Mouse (Mus musculus): ENCODE measurements at regions not wholly inside any gene's neighbourhood (a gene's known extent, or its start where the extent isn't known, plus 50 kb on each side); places are given as distances from the start of the nearest gene placed in this dataset.

DNA sequence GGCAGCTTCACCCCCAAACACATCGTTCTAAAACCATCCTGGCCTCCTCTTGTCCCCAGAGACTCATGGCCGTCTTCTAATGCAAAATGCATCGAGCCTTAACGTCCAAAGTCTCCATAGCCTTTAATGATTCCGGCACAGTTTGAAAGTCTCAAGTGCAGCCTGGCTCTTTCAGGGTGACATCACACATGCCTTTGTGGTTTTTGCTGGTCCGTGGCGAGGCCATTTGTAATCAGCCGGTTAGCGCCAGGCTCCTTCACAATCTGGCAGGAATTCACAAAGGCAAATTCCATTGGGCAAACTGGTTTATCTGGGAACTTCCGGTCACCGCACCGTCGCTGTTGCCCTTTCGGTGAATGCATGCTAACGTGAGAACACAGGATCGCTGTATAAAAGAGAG is 75.4 kb upstream of the Runx3 start:
- H3K4me2 ChIP-seq (ENCODE audit: low read length): no peak overlapping the region

GRCm38 (mm10) chr4:135046619-135047018 is 73.8 kb upstream of the Runx3 start:
- no peak overlapping the region for H3K4me2 ChIP-seq (ENCODE audit: low read length)
- no peaks in the 10 kb centered on the region for H3K9me3 ChIP-seq (replicated peaks; ENCODE audit: low read length)
- H3K36me3 ChIP-seq (ENCODE audit: insufficient read depth, low read length): no peaks in the 10 kb centered on the region
- DNase-seq (ENCODE audit: low spot score) (no peak), ATAC-seq (replicated peaks; ENCODE audit: low FRiP score, low read depth) (no peak)
- no peaks in the 10 kb centered on the region for H3K27me3 ChIP-seq (ENCODE audit: insufficient read depth, low read length)
- H3K4me3 ChIP-seq (replicated peaks; ENCODE audit: low read depth, low read length): no peak overlapping the region
- no peak overlapping the region for H3K9ac ChIP-seq (ENCODE audit: low read depth, low read length)
- 87% methylated on average over 7 of the region's 7 CpGs for WGBS
- no peak for TF ChIP-seq CTCF (IDR thresholded peaks at IDR 0.05; ENCODE audit: low read depth)
- H3K27ac ChIP-seq: no peak overlapping the region
- 0 out of 2 replicates have a peak, but pooled peaks cover 6% of the 10 kb centered on the region for H3K4me1 ChIP-seq (replicated peaks; ENCODE audit: insufficient read depth, low read length)

More for the DNA sequence above, 75.4 kb upstream of the Runx3 start:
- TF ChIP-seq CTCF (IDR thresholded peaks at IDR 0.05; ENCODE audit: low read depth): no peak
- DNase-seq (ENCODE audit: low spot score) (no peak), ATAC-seq (replicated peaks; ENCODE audit: low FRiP score, low read depth) (peak; percentile 47; the same call in 1 of the 2 replicates)
- H3K4me1 ChIP-seq (replicated peaks; ENCODE audit: insufficient read depth, low read length): 0 out of 2 replicates have a peak, but pooled peaks cover 6% of the 10 kb centered on the region
- H3K27ac ChIP-seq: no peak overlapping the region
- no peaks in the 10 kb centered on the region for H3K27me3 ChIP-seq (ENCODE audit: insufficient read depth, low read length)
- no peak overlapping the region for H3K9ac ChIP-seq (ENCODE audit: low read depth, low read length)
- 69% methylated on average over 16 of the region's 16 CpGs for WGBS
- no peaks in the 10 kb centered on the region for H3K9me3 ChIP-seq (replicated peaks; ENCODE audit: low read length)
- H3K36me3 ChIP-seq (ENCODE audit: insufficient read depth, low read length): no peaks in the 10 kb centered on the region
- H3K4me3 ChIP-seq (replicated peaks; ENCODE audit: low read depth, low read length): no peak overlapping the region

DNA sequence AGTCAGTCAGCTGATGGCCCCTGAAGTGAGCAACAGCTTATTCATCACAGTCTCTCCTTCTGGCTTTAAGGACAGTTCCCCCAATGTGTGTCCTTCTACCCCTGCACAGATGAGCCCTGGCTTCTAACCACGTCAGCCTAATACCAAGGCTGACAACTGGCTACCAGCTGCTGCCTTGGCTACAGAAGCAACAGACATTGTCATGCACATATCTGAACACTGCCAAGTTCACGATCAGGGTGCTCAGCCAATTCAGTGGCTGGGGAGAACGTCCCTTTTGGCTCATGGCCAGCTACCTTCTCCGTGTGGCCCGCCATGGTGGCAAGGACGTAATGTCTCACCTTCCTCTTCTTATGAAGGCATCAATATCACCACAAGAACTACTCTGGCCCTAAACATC is 73.2 kb upstream of the Runx3 start:
- ATAC-seq (replicated peaks; ENCODE audit: low FRiP score, low read depth) (no peak), DNase-seq (ENCODE audit: low spot score) (no peak)
- 83% methylated on average over 6 of the region's 6 CpGs for WGBS
- Histone ChIP-seq H3K9ac (ENCODE audit: low read depth, low read length) (no peak overlapping the region), H3K27ac (no peak overlapping the region), H3K4me2 (ENCODE audit: low read length) (no peak overlapping the region), H3K4me1 (replicated peaks; ENCODE audit: insufficient read depth, low read length) (0 out of 2 replicates have a peak, but pooled peaks cover 6% of the 10 kb centered on the region), H3K27me3 (ENCODE audit: insufficient read depth, low read length) (no peaks in the 10 kb centered on the region), H3K9me3 (replicated peaks; ENCODE audit: low read length) (no peaks in the 10 kb centered on the region), H3K4me3 (replicated peaks; ENCODE audit: low read depth, low read length) (no peak overlapping the region), H3K36me3 (ENCODE audit: insufficient read depth, low read length) (no peaks in the 10 kb centered on the region)
- TF ChIP-seq CTCF (IDR thresholded peaks at IDR 0.05; ENCODE audit: low read depth): no peak

DNA sequence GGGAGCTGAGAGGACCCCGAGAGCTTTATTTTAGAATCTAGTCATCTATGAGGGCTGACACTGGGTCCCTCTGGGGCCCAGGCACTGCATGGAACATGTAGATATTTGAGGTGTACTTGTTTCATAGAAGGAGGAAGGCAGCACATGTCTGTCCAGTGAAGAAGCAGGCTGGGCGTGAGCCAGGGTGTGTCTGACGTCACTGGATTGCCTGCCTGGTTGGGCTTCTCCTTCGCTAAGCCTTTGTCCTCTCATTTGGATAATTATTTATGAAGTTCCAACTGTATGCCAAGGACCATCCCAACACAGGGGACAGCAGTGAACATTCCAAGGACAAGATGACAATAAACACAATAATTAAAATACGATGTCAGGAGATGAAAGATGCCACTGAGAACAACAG is 72.7 kb upstream of the Runx3 start:
- 0 out of 2 replicates have a peak, but pooled peaks cover 6% of the 10 kb centered on the region for H3K4me1 ChIP-seq (replicated peaks; ENCODE audit: insufficient read depth, low read length)
- no peak overlapping the region for H3K4me2 ChIP-seq (ENCODE audit: low read length)
- no peak overlapping the region for H3K4me3 ChIP-seq (replicated peaks; ENCODE audit: low read depth, low read length)
- no peak overlapping the region for H3K27ac ChIP-seq
- H3K36me3 ChIP-seq (ENCODE audit: insufficient read depth, low read length): no peaks in the 10 kb centered on the region
- no peaks in the 10 kb centered on the region for H3K9me3 ChIP-seq (replicated peaks; ENCODE audit: low read length)
- DNase-seq (ENCODE audit: low spot score): peak; percentile 70
- no peaks in the 10 kb centered on the region for H3K27me3 ChIP-seq (ENCODE audit: insufficient read depth, low read length)
- 60% methylated on average over 5 of the region's 5 CpGs for WGBS
- ATAC-seq (replicated peaks; ENCODE audit: low FRiP score, low read depth): 0 out of 2 replicates have a peak, but pooled peaks have one; percentile 40
- TF ChIP-seq CTCF (IDR thresholded peaks at IDR 0.05; ENCODE audit: low read depth): no peak
- no peak overlapping the region for H3K9ac ChIP-seq (ENCODE audit: low read depth, low read length)

GRCm38 (mm10) chr4:135049924-135050323 is 70.5 kb upstream of the Runx3 start:
- no peaks in the 10 kb centered on the region for H3K27me3 ChIP-seq (ENCODE audit: insufficient read depth, low read length)
- DNase-seq (ENCODE audit: low spot score) (no peak), ATAC-seq (replicated peaks; ENCODE audit: low FRiP score, low read depth) (no peak)
- H3K9me3 ChIP-seq (replicated peaks; ENCODE audit: low read length): no peaks in the 10 kb centered on the region
- 38% methylated on average over 10 of the region's 10 CpGs for WGBS
- no peak overlapping the region for H3K9ac ChIP-seq (ENCODE audit: low read depth, low read length)
- no peak overlapping the region for H3K4me2 ChIP-seq (ENCODE audit: low read length)
- H3K4me3 ChIP-seq (replicated peaks; ENCODE audit: low read depth, low read length): no peak overlapping the region
- H3K4me1 ChIP-seq (replicated peaks; ENCODE audit: insufficient read depth, low read length): 0 out of 2 replicates have a peak, but pooled peaks cover 6% of the 10 kb centered on the region
- TF ChIP-seq CTCF (IDR thresholded peaks at IDR 0.05; ENCODE audit: low read depth): no peak
- H3K36me3 ChIP-seq (ENCODE audit: insufficient read depth, low read length): no peaks in the 10 kb centered on the region
- no peak overlapping the region for H3K27ac ChIP-seq

- Histone ChIP-seq H3K4me2 (ENCODE audit: low read length) (no peak overlapping the region), H3K4me3 (replicated peaks; ENCODE audit: low read depth, low read length) (no peak overlapping the region), H3K9me3 (replicated peaks; ENCODE audit: low read length) (no peaks in the 10 kb centered on the region), H3K36me3 (ENCODE audit: insufficient read depth, low read length) (no peaks in the 10 kb centered on the region), H3K27ac (no peak overlapping the region), H3K27me3 (ENCODE audit: insufficient read depth, low read length) (no peaks in the 10 kb centered on the region), H3K4me1 (replicated peaks; ENCODE audit: insufficient read depth, low read length) (0 out of 2 replicates have a peak, but pooled peaks cover 6% of the 10 kb centered on the region), H3K9ac (ENCODE audit: low read depth, low read length) (no peak overlapping the region)
- DNase-seq (ENCODE audit: low spot score) (no peak), ATAC-seq (replicated peaks; ENCODE audit: low FRiP score, low read depth) (no peak)
- WGBS: 57% methylated on average over 11 of the region's 11 CpGs
- no peak for TF ChIP-seq CTCF (IDR thresholded peaks at IDR 0.05; ENCODE audit: low read depth)
Observed at GRCm38 (mm10) chr4:135051466-135051865, 69.0 kb upstream of the Runx3 start.

- Histone ChIP-seq H3K27ac (no peak overlapping the region), H3K36me3 (ENCODE audit: insufficient read depth, low read length) (no peaks in the 10 kb centered on the region), H3K9me3 (replicated peaks; ENCODE audit: low read length) (no peaks in the 10 kb centered on the region), H3K4me1 (replicated peaks; ENCODE audit: insufficient read depth, low read length) (no peaks in the 10 kb centered on the region), H3K27me3 (ENCODE audit: insufficient read depth, low read length) (no peaks in the 10 kb centered on the region), H3K9ac (ENCODE audit: low read depth, low read length) (no peak overlapping the region), H3K4me3 (replicated peaks; ENCODE audit: low read depth, low read length) (no peak overlapping the region), H3K4me2 (ENCODE audit: low read length) (no peak overlapping the region)
- ATAC-seq (replicated peaks; ENCODE audit: low FRiP score, low read depth): no peak
- TF ChIP-seq CTCF (IDR thresholded peaks at IDR 0.05; ENCODE audit: low read depth): no peak
- WGBS: 88% methylated on average over 11 of the region's 11 CpGs
- no peak for DNase-seq (ENCODE audit: low spot score)
Observed at GRCm38 (mm10) chr4:135053585-135053984, 66.9 kb upstream of the Runx3 start.
